In the genomic region with DNA sequence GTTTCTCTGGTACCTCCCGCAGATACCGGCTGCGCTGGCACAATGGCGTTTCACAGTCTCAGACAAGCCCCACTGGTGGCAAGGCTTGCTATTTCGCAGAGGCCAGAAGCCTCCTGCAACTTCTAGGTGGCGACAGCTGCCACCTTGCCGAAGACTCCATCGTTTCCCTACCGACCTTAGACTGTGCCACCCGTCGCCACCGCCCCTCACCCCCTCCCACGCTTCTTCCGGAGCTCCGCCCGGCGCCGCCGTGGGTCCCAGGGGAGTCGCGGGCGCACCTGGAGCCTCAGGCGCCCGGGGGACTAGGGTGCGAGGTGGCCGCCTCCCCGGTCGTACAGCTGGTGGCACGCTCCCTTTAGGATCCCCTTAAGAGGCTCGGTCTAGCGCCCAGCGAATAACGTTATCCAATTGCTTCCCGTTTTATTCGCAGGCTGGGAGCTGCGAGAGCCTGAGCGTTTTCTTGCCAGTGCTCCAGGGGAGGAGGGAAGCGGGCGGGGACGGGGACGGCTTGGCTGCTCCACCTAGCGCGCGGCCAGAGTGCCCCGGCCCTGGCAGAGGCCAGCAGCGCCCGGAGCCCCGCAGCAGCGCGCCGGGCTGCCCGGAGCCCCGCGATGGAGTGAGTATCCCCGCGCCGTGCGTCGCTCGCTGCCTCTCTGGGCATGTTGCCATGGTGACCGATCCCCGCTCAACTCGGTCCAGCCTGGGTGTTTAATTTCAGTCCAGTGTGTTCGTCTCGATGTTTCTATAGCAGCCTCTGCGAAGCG, we compare ENCODE assay signal across 7 mouse cellular contexts. TPM values are rescaled to one million over a fixed set of nuclear protein-coding genes. Genes with fewer than 3 reads are reported as not detected.
DNase-seq lines count a peak whose midpoint lies in the region; ATAC-seq lines count a peak whose summit lies in the region.

A gene (plus strand): TSS at position 307 of the 764 bp plus-strand sequence.

- peak; percentile 79 for ATAC-seq in limb, embryonic 11.5 days (ENCODE audit: insufficient number of reproducible peaks, low FRiP score, low TSS enrichment, low read depth)
- peak; percentile 92 for ATAC-seq in midbrain, embryonic 15.5 days (replicated peaks)
- peak; percentile 72; the same call in 1 of the 2 replicates for ATAC-seq in stomach, embryonic 16.5 days (ENCODE audit: insufficient read depth, low FRiP score)

- H3K9me3 ChIP-seq in embryonic facial prominence, embryonic 10.5 days = no peaks in the 10 kb centered on the region
- no peaks in the 10 kb centered on the region; the same call in 1 of the 2 replicates for H3K9me3 ChIP-seq in limb, embryonic 11.5 days (ENCODE audit: control insufficient read depth, low read length)
- H3K9me3 ChIP-seq in midbrain, embryonic 15.5 days = no peaks in the 10 kb centered on the region
- H3K9me3 ChIP-seq in stomach, embryonic 16.5 days (replicated peaks; ENCODE audit: control insufficient read depth, low read length) = no peaks in the 10 kb centered on the region

- H3K27me3 ChIP-seq in embryonic facial prominence, embryonic 10.5 days (replicated peaks; ENCODE audit: low read depth, poor library complexity, severe bottlenecking) = peaks cover 58% of the 10 kb centered on the region
- H3K27me3 ChIP-seq in limb, embryonic 11.5 days (ENCODE audit: control insufficient read depth, insufficient read depth, low read length) = peaks cover 12% of the 10 kb centered on the region
- 0 out of 2 replicates have a peak, but pooled peaks cover 5% of the 10 kb centered on the region for H3K27me3 ChIP-seq in midbrain, embryonic 15.5 days (replicated peaks)
- peaks cover 22% of the 10 kb centered on the region for H3K27me3 ChIP-seq in stomach, embryonic 16.5 days (ENCODE audit: control insufficient read depth, insufficient read depth, low read length)

- H3K4me1 ChIP-seq in embryonic facial prominence, embryonic 10.5 days = peaks cover 21% of the 10 kb centered on the region
- H3K4me1 ChIP-seq in limb, embryonic 11.5 days (ENCODE audit: control insufficient read depth, insufficient read depth, low read length) = 0 out of 2 replicates have a peak, but pooled peaks cover 3% of the 10 kb centered on the region
- H3K4me1 ChIP-seq in midbrain, embryonic 15.5 days = peaks cover 18% of the 10 kb centered on the region
- peaks cover 9% of the 10 kb centered on the region; the same call in 1 of the 2 replicates for H3K4me1 ChIP-seq in stomach, embryonic 16.5 days (ENCODE audit: control insufficient read depth, insufficient read depth, low read length)

- peak; percentile 67 to 74 for DNase-seq in adrenal gland, postnatal 36 days
- peak; percentile 85 for DNase-seq in embryonic facial prominence, embryonic 10.5 days (ENCODE audit: low spot score)
- DNase-seq in heart, adult 11 months = peak; percentile 95
- DNase-seq in kidney, adult 18-20 months = peak; percentile 33
- peak; percentile 79 for DNase-seq in limb, embryonic 11.5 days (ENCODE audit: low spot score)

- peak within 1 kb of the TSS; percentile 49 for H3K9ac ChIP-seq in limb, embryonic 11.5 days (ENCODE audit: low read length)
- peak within 1 kb of the TSS; percentile 62 for H3K9ac ChIP-seq in midbrain, embryonic 15.5 days
- peak within 1 kb of the TSS; percentile 71 for H3K9ac ChIP-seq in stomach, embryonic 16.5 days (ENCODE audit: low read length)

- H3K27ac ChIP-seq in embryonic facial prominence, embryonic 10.5 days (replicated peaks) = peak within 1 kb of the TSS; percentile 75
- H3K27ac ChIP-seq in limb, embryonic 11.5 days (replicated peaks; ENCODE audit: low read depth, low read length) = no peak within 1 kb of the TSS
- peak within 1 kb of the TSS; percentile 89 for H3K27ac ChIP-seq in midbrain, embryonic 15.5 days
- no peak within 1 kb of the TSS for H3K27ac ChIP-seq in stomach, embryonic 16.5 days (ENCODE audit: low read length)

- WGBS in embryonic facial prominence, embryonic 10.5 days = under 1% methylated on average over 67 of the region's 67 CpGs
- under 1% methylated on average over 67 of the region's 67 CpGs for WGBS in limb, embryonic 11.5 days
- under 1% methylated on average over 67 of the region's 67 CpGs for WGBS in midbrain, embryonic 15.5 days
- WGBS in stomach, embryonic 16.5 days = under 1% methylated on average over 67 of the region's 67 CpGs

- H3K4me3 ChIP-seq in embryonic facial prominence, embryonic 10.5 days = peak within 1 kb of the TSS; percentile 85
- H3K4me3 ChIP-seq in limb, embryonic 11.5 days (ENCODE audit: low read depth, low read length) = peak within 1 kb of the TSS; percentile 63
- peak within 1 kb of the TSS; percentile 53 for H3K4me3 ChIP-seq in midbrain, embryonic 15.5 days
- H3K4me3 ChIP-seq in stomach, embryonic 16.5 days (replicated peaks; ENCODE audit: low read length) = peak within 1 kb of the TSS; percentile 64

- H3K36me3 ChIP-seq in embryonic facial prominence, embryonic 10.5 days (replicated peaks) = no peaks in the 10 kb centered on the region
- H3K36me3 ChIP-seq in limb, embryonic 11.5 days (ENCODE audit: control insufficient read depth, insufficient read depth, low read length) = no peaks in the 10 kb centered on the region
- no peaks in the 10 kb centered on the region for H3K36me3 ChIP-seq in midbrain, embryonic 15.5 days (replicated peaks)
- no peaks in the 10 kb centered on the region for H3K36me3 ChIP-seq in stomach, embryonic 16.5 days (ENCODE audit: control insufficient read depth, insufficient read depth, low read length)

- H3K4me2 ChIP-seq in limb, embryonic 11.5 days (ENCODE audit: low read depth, severe bottlenecking) = peak within 1 kb of the TSS; percentile 99
- peak within 1 kb of the TSS; percentile 66 for H3K4me2 ChIP-seq in midbrain, embryonic 15.5 days
- H3K4me2 ChIP-seq in stomach, embryonic 16.5 days (ENCODE audit: low read depth, low read length) = peak within 1 kb of the TSS; percentile 100

RNA-seq across cellular contexts. Expression of the gene that starts here (rescaled TPM):
- 10 to 100 TPM; 12.7 to 47.5 TPM for total RNA-seq in adrenal gland, postnatal 36 days (2021)
- polyA plus RNA-seq in embryonic facial prominence, embryonic 10.5 days (2016; fragmentation: Nextera tagmentation; extraction: Ambion mirVana) = 3.7 and 4.1 TPM in 2 replicates
- 4.1 and 4.8 TPM in 2 replicates for polyA plus RNA-seq in limb, embryonic 11.5 days (2014; fragmentation: Nextera tagmentation; extraction: Ambion mirVana)
- polyA plus RNA-seq in midbrain, embryonic 15.5 days (2015; fragmentation: Nextera tagmentation; extraction: Ambion mirVana) = 16.0 and 19.5 TPM in 2 replicates
- 2.9 and 5.3 TPM in 2 replicates for polyA plus RNA-seq in stomach, embryonic 16.5 days (2015; fragmentation: Nextera tagmentation; extraction: Ambion mirVana)

Comparison
In these comparisons a context has a peak if more than half of its experiments do, and no peak if none do; other contexts are left out.
1. DNase-seq: peak in every context shown above with its lines; median percentile 95 in heart, adult 11 months; 85 in embryonic facial prominence, embryonic 10.5 days; 79 in limb, embryonic 11.5 days; 70 in adrenal gland, postnatal 36 days; 33 in kidney, adult 18-20 months.
2. H3K27ac ChIP-seq: peak in embryonic facial prominence, embryonic 10.5 days (single experiment) and midbrain, embryonic 15.5 days (single experiment); none in limb, embryonic 11.5 days (single experiment) and stomach, embryonic 16.5 days (single experiment).
3. Peak in every context shown above with its lines, with median percentiles within 50 percentile points of each other: H3K4me3 ChIP-seq, ATAC-seq, H3K4me2 ChIP-seq and H3K9ac ChIP-seq.